Mouse (Mus musculus) lung, embryonic 16.5 days (tissue): ENCODE results near the gene Spats2. TPM values are rescaled to one million over a fixed set of nuclear protein-coding genes. Genes with fewer than 3 reads are reported as not detected.
A peak's percentile ranks its signal among the peaks of the same experiment; 100 is the strongest.
"Not testable (repeated sequence)": the region's sequence is repeated elsewhere in the genome, so short reads cannot be mapped to it uniquely, and the experiment has no call there.

ENCODE experiments used
- ATAC-seq: fragments of 200-750 bp; cut with Nextera tagmentation; 2 replicates; pipeline ENCODE4 v1.8.0; 2017; ENCODE audit warnings: low read depth, mild to moderate bottlenecking, moderate library complexity
- H3K27ac ChIP-seq: fragments of 300-500 bp; sonication (generic); 2 replicates; pipeline ENCODE4 v1.5.1; 2014; ENCODE audit warnings: mild to moderate bottlenecking, control low read depth, low read length
- H3K27me3 ChIP-seq: fragments of 300-500 bp; sonication (generic); 2 replicates; pipeline ENCODE4 v1.6.1; 2014; ENCODE audit warnings: low read depth, low read length, mixed read lengths; ENCODE audit not compliant: control insufficient read depth, insufficient read depth
- H3K36me3 ChIP-seq: fragments of 300-500 bp; sonication (generic); 2 replicates; pipeline ENCODE4 v1.6.1; 2014; ENCODE audit warnings: low read length; ENCODE audit not compliant: control insufficient read depth, insufficient read depth
- H3K4me1 ChIP-seq: fragments of 300-500 bp; sonication (generic); replicated peaks from 2 replicates; pipeline ENCODE4 v1.6.1; 2014; ENCODE audit warnings: low read length, mixed read lengths; ENCODE audit not compliant: control insufficient read depth, insufficient read depth
- H3K4me2 ChIP-seq: fragments of 300-500 bp; sonication (generic); 2 replicates; pipeline ENCODE4 v1.6.1; 2014; ENCODE audit warnings: low read depth, low read length, control low read depth
- H3K4me3 ChIP-seq: fragments of 300-500 bp; sonication (generic); 2 replicates; pipeline ENCODE4 v1.5.1; 2014; ENCODE audit warnings: mild to moderate bottlenecking, low read length, control low read depth
- H3K9ac ChIP-seq: fragments of 300-500 bp; sonication (generic); 2 replicates; pipeline ENCODE4 v1.6.1; 2014; ENCODE audit warnings: low read length, control low read depth
- H3K9me3 ChIP-seq: fragments of 300-500 bp; sonication (generic); 2 replicates; pipeline ENCODE4 v1.6.1; 2016; ENCODE audit warnings: low read length; ENCODE audit not compliant: control insufficient read depth
- WGBS: fragments of 180-500 bp; shearing (Covaris S2); extraction: QIAGEN DNeasy Blood & Tissue Kit; methylation state at CpG from one replicate; pipeline ENCODE4 v1.1.7; 2014; 5-methylcytosine and 5-hydroxymethylcytosine counted together
- polyA plus RNA-seq: library from polyadenylated mRNA; unstranded; fragments of >200 nt; fragmentation: Nextera tagmentation; extraction: Ambion mirVana; gene quantifications from 2 replicates; pipeline ENCODE4 v1.2.1, GENCODE M21; 2015

The Spats2 gene
- 27.1 and 30.1 TPM in 2 replicates for polyA plus RNA-seq

GRCm38 (mm10) chr15:99125711-99126080, at the start of gene Spats2:
Gene Spats2 (plus strand): TSS chr15:99125916.
- H3K9ac ChIP-seq, result peak within 1 kb of the TSS; percentile 97
- H3K27ac ChIP-seq, result peak within 1 kb of the TSS; percentile 92
- no peaks in the 10 kb centered on the region for H3K9me3 ChIP-seq
- H3K4me1 ChIP-seq, result peaks cover 21% of the 10 kb centered on the region
- no peak for ATAC-seq
- WGBS, result under 1% methylated on average over 12 of the region's 12 CpGs
- H3K36me3 ChIP-seq, result no peaks in the 10 kb centered on the region
- H3K27me3 ChIP-seq, result no peaks in the 10 kb centered on the region
- H3K4me3 ChIP-seq, result peak within 1 kb of the TSS; percentile 81
- peak within 1 kb of the TSS; percentile 85 for H3K4me2 ChIP-seq

- H3K27me3 ChIP-seq, H3K9me3 ChIP-seq, H3K27ac ChIP-seq, H3K9ac ChIP-seq, ATAC-seq: not testable (repeated sequence)
- peaks cover 14% of the 10 kb centered on the region for H3K36me3 ChIP-seq
- peak overlapping the region; percentile 91 for H3K4me2 ChIP-seq
- peak overlapping the region; percentile 80 for H3K4me3 ChIP-seq
- WGBS, result 94% methylated on average over 3 of the region's 3 CpGs
- H3K4me1 ChIP-seq, result peaks cover 21% of the 10 kb centered on the region
Measured at GRCm38 (mm10) chr15:99076011-99076410, 49.7 kb upstream of the Spats2 start.

GRCm38 (mm10) chr15:99078181-99078910, 47.4 kb upstream of the Spats2 start:
- Histone ChIP-seq H3K9ac (no peak overlapping the region), H3K27me3 (no peaks in the 10 kb centered on the region; the same call in 1 of the 2 replicates), H3K27ac (no peak overlapping the region), H3K36me3 (peaks cover 33% of the 10 kb centered on the region), H3K9me3 (no peaks in the 10 kb centered on the region), H3K4me3 (no peak overlapping the region), H3K4me1 (peaks cover 21% of the 10 kb centered on the region), H3K4me2 (no peak overlapping the region)
- no peak for ATAC-seq
- 65% methylated on average over 15 of the region's 15 CpGs for WGBS

- no peak overlapping the region for H3K4me3 ChIP-seq
- ATAC-seq, result no peak
- no peak overlapping the region for H3K9ac ChIP-seq
- H3K9me3 ChIP-seq, result no peaks in the 10 kb centered on the region
- peaks cover 7% of the 10 kb centered on the region for H3K27me3 ChIP-seq
- H3K4me2 ChIP-seq, result no peak overlapping the region
- 69% methylated on average over 3 of the region's 3 CpGs for WGBS
- no peak overlapping the region for H3K27ac ChIP-seq
- H3K4me1 ChIP-seq, result peaks cover 26% of the 10 kb centered on the region
- H3K36me3 ChIP-seq, result peaks cover 33% of the 10 kb centered on the region
Measured at GRCm38 (mm10) chr15:99079804-99080203, 45.9 kb upstream of the Spats2 start.

GRCm38 (mm10) chr15:99082322-99082721, 43.4 kb upstream of the Spats2 start:
- no peak overlapping the region for H3K4me2 ChIP-seq
- H3K9me3 ChIP-seq, result no peaks in the 10 kb centered on the region
- ATAC-seq, result no peak
- H3K36me3 ChIP-seq, result peaks cover 29% of the 10 kb centered on the region
- peaks cover 15% of the 10 kb centered on the region for H3K4me1 ChIP-seq
- no peak overlapping the region for H3K27ac ChIP-seq
- WGBS, result 95% methylated on average over 12 of the region's 12 CpGs
- no peak overlapping the region for H3K9ac ChIP-seq
- H3K27me3 ChIP-seq, result peaks cover 27% of the 10 kb centered on the region
- no peak overlapping the region for H3K4me3 ChIP-seq

GRCm38 (mm10) chr15:99082840-99083239, 42.9 kb upstream of the Spats2 start:
- Histone ChIP-seq H3K4me2 (no peak overlapping the region), H3K27me3 (peaks cover 32% of the 10 kb centered on the region), H3K9ac (no peak overlapping the region), H3K4me3 (no peak overlapping the region), H3K4me1 (peaks cover 13% of the 10 kb centered on the region), H3K27ac (no peak overlapping the region), H3K36me3 (peaks cover 29% of the 10 kb centered on the region), H3K9me3 (no peaks in the 10 kb centered on the region)
- ATAC-seq, result no peak
- WGBS, result 84% methylated on average over 16 of the region's 16 CpGs

GRCm38 (mm10) chr15:99083258-99083657, 42.5 kb upstream of the Spats2 start:
- Histone ChIP-seq H3K9me3 (no peaks in the 10 kb centered on the region), H3K27me3 (peaks cover 36% of the 10 kb centered on the region), H3K4me3 (no peak overlapping the region), H3K9ac (no peak overlapping the region), H3K4me2 (no peak overlapping the region), H3K4me1 (peaks cover 12% of the 10 kb centered on the region), H3K27ac (no peak overlapping the region), H3K36me3 (peaks cover 26% of the 10 kb centered on the region)
- 0 out of 2 replicates have a peak, but pooled peaks have one; percentile 34 for ATAC-seq
- WGBS, result 63% methylated on average over 9 of the region's 9 CpGs

- H3K4me3 ChIP-seq, result no peak overlapping the region; the same call in 1 of the 2 replicates
- WGBS, result 6% methylated on average over 11 of the region's 11 CpGs
- H3K27ac ChIP-seq, result no peak overlapping the region
- no peak overlapping the region for H3K9ac ChIP-seq
- peak overlapping the region; percentile 17 for H3K4me2 ChIP-seq
- no peak for ATAC-seq
- H3K36me3 ChIP-seq, result peaks cover 22% of the 10 kb centered on the region
- peaks cover 44% of the 10 kb centered on the region for H3K27me3 ChIP-seq
- peaks cover 12% of the 10 kb centered on the region for H3K4me1 ChIP-seq
- H3K9me3 ChIP-seq, result no peaks in the 10 kb centered on the region
Measured at GRCm38 (mm10) chr15:99083867-99084557, 41.7 kb upstream of the Spats2 start.

- H3K4me1 ChIP-seq, result peaks cover 12% of the 10 kb centered on the region
- WGBS, result 16% methylated on average over 19 of the region's 19 CpGs
- H3K36me3 ChIP-seq, result peaks cover 22% of the 10 kb centered on the region
- no peak overlapping the region for H3K4me3 ChIP-seq
- no peaks in the 10 kb centered on the region for H3K9me3 ChIP-seq
- H3K9ac ChIP-seq, result no peak overlapping the region
- ATAC-seq, result no peak
- H3K27ac ChIP-seq, result no peak overlapping the region
- H3K27me3 ChIP-seq, result peaks cover 50% of the 10 kb centered on the region
- H3K4me2 ChIP-seq, result peak overlapping the region; percentile 17
Measured at GRCm38 (mm10) chr15:99084618-99085017, 41.1 kb upstream of the Spats2 start.
